In the genomic region with DNA sequence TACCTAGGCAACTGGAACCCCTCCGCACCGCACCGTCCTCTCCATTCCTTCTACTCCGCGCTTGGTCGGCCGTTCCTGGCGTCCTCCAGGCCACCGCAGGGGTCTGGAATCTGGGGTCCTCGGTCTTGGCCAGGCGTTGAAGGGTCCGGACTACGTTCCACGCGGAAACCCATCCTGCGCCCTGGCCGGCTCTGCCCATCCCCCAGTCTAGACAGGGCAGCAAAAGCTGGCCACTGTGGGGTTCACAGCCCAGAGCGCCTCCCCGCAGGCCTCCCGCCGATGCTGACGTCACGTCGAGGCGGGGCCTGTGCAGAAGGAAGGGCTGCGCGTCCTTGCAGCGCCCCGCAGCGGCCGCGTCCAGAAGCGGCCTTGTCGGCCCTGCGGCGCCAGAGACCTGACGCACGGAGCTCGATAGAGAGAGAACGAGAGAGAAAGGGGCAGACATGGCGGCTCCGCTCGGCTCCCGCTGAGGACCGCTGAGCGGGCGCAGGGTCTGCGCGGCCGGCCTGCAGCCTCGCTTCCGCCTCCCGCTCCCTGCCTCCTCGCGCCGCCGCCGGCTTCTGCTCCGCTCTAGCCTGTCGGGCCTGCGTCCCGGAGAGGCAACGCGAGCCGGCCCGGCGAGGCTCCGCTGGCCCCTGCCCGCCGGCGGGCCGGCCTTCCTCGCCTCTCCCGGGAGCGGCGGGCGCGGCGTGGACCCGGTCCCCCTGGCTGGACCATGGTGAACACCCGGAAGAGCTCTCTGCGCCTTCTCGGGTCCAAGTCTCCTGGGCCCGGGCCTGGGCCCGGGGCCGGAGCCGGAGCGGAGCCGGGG, we compare ENCODE assay signal across 7 mouse cellular contexts. TPM values are rescaled to one million over a fixed set of nuclear protein-coding genes. Genes with fewer than 3 reads are reported as not detected.
DNase-seq lines count a peak whose midpoint lies in the region; ATAC-seq lines count a peak whose summit lies in the region.

A gene (plus strand): TSS at position 360 of the 811 bp plus-strand sequence.

- peak within 1 kb of the TSS; percentile 96 for H3K4me3 ChIP-seq in embryonic facial prominence, embryonic 11.5 days (ENCODE audit: low read depth, low read length)
- H3K4me3 ChIP-seq in limb, embryonic 11.5 days (ENCODE audit: low read depth, low read length): peak within 1 kb of the TSS; percentile 91
- peak within 1 kb of the TSS; percentile 92 for H3K4me3 ChIP-seq in midbrain, embryonic 14.5 days (replicated peaks; ENCODE audit: low read depth, low read length)

- peak within 1 kb of the TSS; percentile 98 for H3K9ac ChIP-seq in embryonic facial prominence, embryonic 11.5 days (replicated peaks; ENCODE audit: low read length)
- H3K9ac ChIP-seq in limb, embryonic 11.5 days (ENCODE audit: low read length): peak within 1 kb of the TSS; percentile 100
- peak within 1 kb of the TSS; percentile 89 for H3K9ac ChIP-seq in midbrain, embryonic 14.5 days (replicated peaks; ENCODE audit: low read length)

- peak within 1 kb of the TSS; percentile 54 for H3K4me2 ChIP-seq in embryonic facial prominence, embryonic 11.5 days (ENCODE audit: low read depth, low read length)
- peak within 1 kb of the TSS; percentile 61 for H3K4me2 ChIP-seq in limb, embryonic 11.5 days (ENCODE audit: low read depth, severe bottlenecking)
- peak within 1 kb of the TSS; percentile 61 for H3K4me2 ChIP-seq in midbrain, embryonic 14.5 days (ENCODE audit: low read length)

- H3K27ac ChIP-seq in embryonic facial prominence, embryonic 11.5 days (replicated peaks; ENCODE audit: low read depth, low read length): peak within 1 kb of the TSS; percentile 93
- peak within 1 kb of the TSS; percentile 95 for H3K27ac ChIP-seq in limb, embryonic 11.5 days (replicated peaks; ENCODE audit: low read depth, low read length)
- peak within 1 kb of the TSS; percentile 99 for H3K27ac ChIP-seq in midbrain, embryonic 14.5 days (replicated peaks; ENCODE audit: low read depth, low read length)

- H3K4me1 ChIP-seq in embryonic facial prominence, embryonic 11.5 days (ENCODE audit: control insufficient read depth, insufficient read depth, low read length): no peaks in the 10 kb centered on the region
- H3K4me1 ChIP-seq in limb, embryonic 11.5 days (ENCODE audit: control insufficient read depth, insufficient read depth, low read length): no peaks in the 10 kb centered on the region
- H3K4me1 ChIP-seq in midbrain, embryonic 14.5 days (ENCODE audit: control insufficient read depth, insufficient read depth, low read length): peaks cover 20% of the 10 kb centered on the region

- WGBS in embryonic facial prominence, embryonic 11.5 days: under 1% methylated on average over 78 of the region's 89 CpGs
- under 1% methylated on average over 84 of the region's 89 CpGs for WGBS in limb, embryonic 11.5 days
- under 1% methylated on average over 86 of the region's 89 CpGs for WGBS in midbrain, embryonic 14.5 days

- peak; percentile 98 for ATAC-seq in embryonic facial prominence, embryonic 11.5 days (replicated peaks; ENCODE audit: insufficient number of reproducible peaks, low FRiP score, low TSS enrichment, low read depth)
- ATAC-seq in limb, embryonic 11.5 days (ENCODE audit: insufficient number of reproducible peaks, low FRiP score, low TSS enrichment, low read depth): peak; percentile 99
- ATAC-seq in midbrain, embryonic 14.5 days (ENCODE audit: low FRiP score, low TSS enrichment): peak; percentile 97

- H3K9me3 ChIP-seq in embryonic facial prominence, embryonic 11.5 days (replicated peaks; ENCODE audit: control insufficient read depth, low read length): no peaks in the 10 kb centered on the region
- H3K9me3 ChIP-seq in limb, embryonic 11.5 days (ENCODE audit: control insufficient read depth, low read length): no peaks in the 10 kb centered on the region
- no peaks in the 10 kb centered on the region for H3K9me3 ChIP-seq in midbrain, embryonic 14.5 days (ENCODE audit: control insufficient read depth, low read length)

- peak; percentile 99 for DNase-seq in adrenal gland, postnatal 14 days
- peak; percentile 97 for DNase-seq in embryonic facial prominence, embryonic 11.5 days (ENCODE audit: low spot score)
- DNase-seq in heart, adult 11 months: peak; percentile 100
- DNase-seq in kidney, adult 18-20 months: peak; percentile 97
- peak; percentile 97 for DNase-seq in limb, embryonic 11.5 days (ENCODE audit: low spot score)
- peak; percentile 99 for DNase-seq in midbrain, embryonic 14.5 days
- peak; percentile 95 to 98 for DNase-seq in spleen, adult 18-20 months

- no peaks in the 10 kb centered on the region for H3K36me3 ChIP-seq in embryonic facial prominence, embryonic 11.5 days (replicated peaks; ENCODE audit: control insufficient read depth, insufficient read depth, low read depth, low read length)
- H3K36me3 ChIP-seq in limb, embryonic 11.5 days (ENCODE audit: control insufficient read depth, insufficient read depth, low read length): no peaks in the 10 kb centered on the region
- H3K36me3 ChIP-seq in midbrain, embryonic 14.5 days (ENCODE audit: control insufficient read depth, insufficient read depth, low read length): no peaks in the 10 kb centered on the region

- H3K27me3 ChIP-seq in embryonic facial prominence, embryonic 11.5 days (ENCODE audit: control insufficient read depth, insufficient read depth, low read length): no peaks in the 10 kb centered on the region
- H3K27me3 ChIP-seq in limb, embryonic 11.5 days (ENCODE audit: control insufficient read depth, insufficient read depth, low read length): no peaks in the 10 kb centered on the region
- H3K27me3 ChIP-seq in midbrain, embryonic 14.5 days (ENCODE audit: control insufficient read depth, insufficient read depth, low read length): no peaks in the 10 kb centered on the region

RNA-seq across cellular contexts. Expression of the gene that starts here (rescaled TPM):
- total RNA-seq in adrenal gland, postnatal 14 days (2021): 30.6 and 34.9 TPM in 2 replicates
- polyA plus RNA-seq in embryonic facial prominence, embryonic 11.5 days (2014; fragmentation: Nextera tagmentation; extraction: Ambion mirVana): 16.6 and 19.9 TPM in 2 replicates
- polyA plus RNA-seq in limb, embryonic 11.5 days (2014; fragmentation: Nextera tagmentation; extraction: Ambion mirVana): 19.6 and 22.4 TPM in 2 replicates
- polyA plus RNA-seq in midbrain, embryonic 14.5 days (2014; fragmentation: Nextera tagmentation; extraction: Ambion mirVana): 16.4 and 20.3 TPM in 2 replicates

Comparison
In these comparisons a context has a peak if more than half of its experiments do, and no peak if none do; other contexts are left out.
1. Peak in every context shown above with its lines: DNase-seq, ATAC-seq, H3K4me3 ChIP-seq and H3K27ac ChIP-seq.